Mouse (Mus musculus) kidney, postnatal 0 days (tissue): ENCODE measurements around the gene Rorb. TPM values are rescaled to one million over a fixed set of nuclear protein-coding genes. Genes with fewer than 3 reads are reported as not detected.

ENCODE experiments used
- ATAC-seq: fragments of 200-750 bp; cut with Nextera tagmentation; replicated peaks from 2 replicates; pipeline ENCODE4 v1.8.0; 2017; ENCODE audit warnings: low read depth, moderate number of reproducible peaks, moderate TSS enrichment, moderate library complexity; ENCODE audit not compliant: low FRiP score
- DNase-seq: peaks from one replicate; pipeline ENCODE4 v3.0.0-alpha.2; 2016; ENCODE audit warnings: low spot score
- H3K27ac ChIP-seq: fragments of 300-500 bp; sonication (generic); 2 replicates; pipeline ENCODE4 v1.5.1; 2014; ENCODE audit warnings: mild to moderate bottlenecking
- H3K27me3 ChIP-seq: fragments of 300-500 bp; sonication (generic); 2 replicates; pipeline ENCODE4 v1.6.1; 2014; ENCODE audit warnings: low read length, mixed read lengths; ENCODE audit not compliant: insufficient read depth
- H3K36me3 ChIP-seq: fragments of 300-500 bp; sonication (generic); 2 replicates; pipeline ENCODE4 v1.6.1; 2014; ENCODE audit warnings: low read length, mixed read lengths; ENCODE audit not compliant: insufficient read depth
- H3K4me1 ChIP-seq: fragments of 300-500 bp; sonication (generic); replicated peaks from 2 replicates; pipeline ENCODE4 v1.6.1; 2014; ENCODE audit warnings: antibody characterized with exemption, low read length, mixed read lengths; ENCODE audit not compliant: insufficient read depth
- H3K4me2 ChIP-seq: fragments of 300-500 bp; sonication (generic); 2 replicates; pipeline ENCODE4 v1.6.1; 2014; ENCODE audit warnings: mild to moderate bottlenecking, low read length, moderate library complexity, mixed read lengths
- H3K4me3 ChIP-seq: fragments of 300-500 bp; sonication (generic); replicated peaks from 2 replicates; pipeline ENCODE4 v1.5.1; 2014; ENCODE audit warnings: low read depth, low read length
- H3K9ac ChIP-seq: fragments of 300-500 bp; sonication (generic); 2 replicates; pipeline ENCODE4 v1.6.1; 2014; ENCODE audit warnings: low read depth, low read length
- H3K9me3 ChIP-seq: fragments of 300-500 bp; sonication (generic); replicated peaks from 2 replicates; pipeline ENCODE4 v1.6.1; 2016; ENCODE audit warnings: low read length, inconsistent platforms, mixed read lengths
- CTCF ChIP-seq: IDR thresholded peaks from 2 replicates; pipeline ENCODE4 v1.5.1; 2016; ENCODE audit warnings: antibody characterized with exemption, low read depth, mild to moderate bottlenecking, moderate library complexity
- WGBS: fragments of 180-500 bp; shearing (Covaris S2); extraction: QIAGEN DNeasy Blood & Tissue Kit; methylation state at CpG from one replicate; pipeline ENCODE4 v1.1.7; 2014; 5-methylcytosine and 5-hydroxymethylcytosine counted together
- polyA plus RNA-seq: library from polyadenylated mRNA; unstranded; fragments of >200 nt; fragmentation: Nextera tagmentation; extraction: Ambion mirVana; gene quantifications from 2 replicates; pipeline ENCODE4 v1.2.1, GENCODE M21; 2015

Rorb gene
- polyA plus RNA-seq, 1 experiment from 2014 or later: 0.18 TPM

DNA sequence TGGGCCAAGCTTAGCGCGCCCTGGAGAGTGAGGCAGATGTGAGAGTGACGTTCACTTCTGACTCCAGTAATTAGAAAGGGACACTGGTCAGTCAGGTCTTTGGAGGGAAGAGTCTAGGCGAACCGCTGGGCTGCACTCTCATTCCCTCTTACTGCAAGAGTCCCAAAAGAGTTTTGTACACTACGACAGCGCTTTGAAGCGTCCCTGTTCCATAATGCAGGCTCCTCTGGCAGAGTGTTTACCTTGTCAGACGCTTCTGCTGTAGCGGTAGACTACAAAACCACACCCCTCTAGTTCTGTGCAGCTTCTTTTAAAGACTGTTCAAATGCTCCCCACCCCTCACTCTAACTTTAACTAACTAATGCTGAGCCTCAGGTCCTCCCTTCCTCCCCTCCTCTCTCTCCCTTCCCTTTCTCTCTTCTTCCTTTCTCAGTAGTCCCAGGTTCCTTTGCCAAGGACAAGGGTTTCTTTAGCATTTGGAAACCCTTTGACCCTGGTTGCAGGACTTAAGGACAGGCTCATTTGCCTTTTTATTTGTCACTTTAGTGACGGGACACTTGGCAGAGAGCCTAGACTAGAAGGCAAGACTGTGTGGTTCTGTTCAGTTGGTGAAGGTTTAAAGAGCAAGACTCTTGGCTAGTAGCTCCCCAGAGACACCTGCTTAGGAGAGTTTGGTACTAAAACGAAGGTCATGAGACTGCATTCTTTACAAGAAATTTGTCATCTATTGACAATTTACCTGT is 603 bp upstream of the Rorb start:
- DNase-seq: no peak
- H3K4me1 ChIP-seq: peaks cover 8% of the 10 kb centered on the region
- no peak; the same call in 1 of the 2 replicates for ATAC-seq
- H3K9ac ChIP-seq: no peak overlapping the region
- 4% methylated on average over 12 of the region's 12 CpGs for WGBS
- H3K9me3 ChIP-seq: no peaks in the 10 kb centered on the region
- TF ChIP-seq CTCF: no peak
- H3K4me2 ChIP-seq: peak overlapping the region; percentile 83
- peak overlapping the region; percentile 43 for H3K4me3 ChIP-seq
- no peaks in the 10 kb centered on the region for H3K36me3 ChIP-seq
- H3K27ac ChIP-seq: no peak overlapping the region
- peaks cover 29% of the 10 kb centered on the region for H3K27me3 ChIP-seq

DNA sequence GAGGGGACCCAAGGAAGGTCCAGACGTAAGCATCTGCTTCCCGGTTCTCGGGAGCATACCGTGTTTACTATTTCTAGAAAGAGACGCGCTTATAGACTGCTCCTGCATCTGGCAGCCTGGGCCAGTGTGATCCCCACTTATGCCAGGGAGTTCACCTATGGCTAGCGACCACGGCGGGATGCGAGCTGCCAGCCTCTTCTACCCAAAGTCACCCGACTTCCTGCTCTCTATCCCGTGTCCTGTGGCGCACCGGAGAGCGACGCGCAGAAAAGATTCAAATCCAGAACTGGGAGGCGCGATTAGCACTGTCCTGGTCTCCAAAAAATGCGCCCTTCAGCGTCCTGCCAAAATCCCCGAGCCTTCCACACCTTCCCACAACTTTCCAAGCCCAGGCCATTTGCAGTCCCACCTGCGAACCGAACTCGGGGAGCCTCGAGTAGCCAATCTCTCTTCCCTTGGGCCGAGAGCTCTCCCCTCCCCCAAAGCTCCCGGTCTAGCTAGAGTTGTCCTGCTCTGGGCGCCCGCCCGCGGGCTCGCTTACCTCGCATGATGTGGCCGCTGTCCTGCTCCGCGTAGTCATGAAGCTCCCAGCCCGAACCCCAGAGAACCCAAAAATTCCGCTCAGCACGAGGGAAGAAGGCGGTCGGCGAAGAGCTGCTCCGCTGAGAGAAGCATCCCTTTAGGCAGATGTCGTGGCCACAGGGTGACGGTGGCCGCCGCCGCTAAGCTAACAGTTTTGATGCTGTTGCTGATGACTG is 806 bp downstream of the Rorb start:
- H3K4me2 ChIP-seq: peak overlapping the region; percentile 83
- H3K27ac ChIP-seq: no peak overlapping the region
- H3K9ac ChIP-seq: 0 out of 2 replicates have a peak overlapping the region, but pooled peaks have one; percentile 10
- peaks cover 8% of the 10 kb centered on the region for H3K4me1 ChIP-seq
- WGBS: under 1% methylated on average over 49 of the region's 49 CpGs
- no peak for TF ChIP-seq CTCF
- H3K4me3 ChIP-seq: peak overlapping the region; percentile 43
- peak; percentile 51 for DNase-seq
- ATAC-seq: peak; percentile 62; the same call in 1 of the 2 replicates
- peaks cover 29% of the 10 kb centered on the region for H3K27me3 ChIP-seq
- H3K36me3 ChIP-seq: no peaks in the 10 kb centered on the region
- no peaks in the 10 kb centered on the region for H3K9me3 ChIP-seq

GRCm38 (mm10) chr19:19108596-19109381 is 2.2 kb downstream of the Rorb start:
- Histone ChIP-seq H3K36me3 (no peaks in the 10 kb centered on the region), H3K4me2 (no peak overlapping the region)

GRCm38 (mm10) chr19:19104581-19104980 is 6.4 kb downstream of the Rorb start:
- H3K4me1 ChIP-seq: no peaks in the 10 kb centered on the region; the same call in 1 of the 2 replicates
- ATAC-seq: no peak
- H3K4me3 ChIP-seq: no peak overlapping the region
- WGBS: 92% methylated on average over 2 of the region's 2 CpGs
- H3K9ac ChIP-seq: no peak overlapping the region
- H3K4me2 ChIP-seq: no peak overlapping the region
- H3K27ac ChIP-seq: no peak overlapping the region
- TF ChIP-seq CTCF: no peak
- H3K27me3 ChIP-seq: peaks cover 19% of the 10 kb centered on the region
- H3K9me3 ChIP-seq: no peaks in the 10 kb centered on the region
- no peaks in the 10 kb centered on the region for H3K36me3 ChIP-seq
- no peak for DNase-seq

More at GRCm38 (mm10) chr19:19108596-19109381, 2.2 kb downstream of the Rorb start:
- 35% methylated on average over 13 of the region's 13 CpGs for WGBS
- H3K9me3 ChIP-seq: no peaks in the 10 kb centered on the region
- no peak for TF ChIP-seq CTCF
- peaks cover 23% of the 10 kb centered on the region for H3K27me3 ChIP-seq
- peaks cover 8% of the 10 kb centered on the region for H3K4me1 ChIP-seq
- H3K9ac ChIP-seq: no peak overlapping the region
- DNase-seq: no peak
- H3K27ac ChIP-seq: no peak overlapping the region
- H3K4me3 ChIP-seq: no peak overlapping the region
- ATAC-seq: no peak

DNA sequence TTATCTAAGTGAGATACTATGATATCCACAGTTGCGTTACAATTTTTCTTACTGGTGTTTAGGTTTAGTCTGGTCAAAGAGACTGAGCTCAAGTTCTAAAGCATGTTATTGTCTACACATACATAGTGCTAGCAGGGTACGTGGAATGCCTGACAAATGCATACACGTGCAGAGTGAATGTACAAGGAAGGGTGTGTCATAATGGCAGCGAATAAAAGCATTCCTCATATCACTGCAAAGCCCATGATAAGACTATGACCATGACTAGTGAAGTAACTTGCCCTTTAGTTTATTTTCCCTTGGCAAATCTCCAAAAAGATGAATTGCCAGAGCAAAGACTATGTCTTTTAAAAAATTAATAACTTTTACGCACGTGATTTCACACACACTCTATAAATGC is 13.8 kb downstream of the Rorb start:
- Histone ChIP-seq H3K27me3 (no peaks in the 10 kb centered on the region), H3K9ac (no peak overlapping the region), H3K4me1 (no peaks in the 10 kb centered on the region), H3K4me2 (no peak overlapping the region), H3K4me3 (no peak overlapping the region), H3K36me3 (no peaks in the 10 kb centered on the region), H3K9me3 (no peaks in the 10 kb centered on the region), H3K27ac (no peak overlapping the region)
- DNase-seq (no peak), ATAC-seq (no peak)
- 86% methylated on average over 6 of the region's 6 CpGs for WGBS
- TF ChIP-seq CTCF: no peak

DNA sequence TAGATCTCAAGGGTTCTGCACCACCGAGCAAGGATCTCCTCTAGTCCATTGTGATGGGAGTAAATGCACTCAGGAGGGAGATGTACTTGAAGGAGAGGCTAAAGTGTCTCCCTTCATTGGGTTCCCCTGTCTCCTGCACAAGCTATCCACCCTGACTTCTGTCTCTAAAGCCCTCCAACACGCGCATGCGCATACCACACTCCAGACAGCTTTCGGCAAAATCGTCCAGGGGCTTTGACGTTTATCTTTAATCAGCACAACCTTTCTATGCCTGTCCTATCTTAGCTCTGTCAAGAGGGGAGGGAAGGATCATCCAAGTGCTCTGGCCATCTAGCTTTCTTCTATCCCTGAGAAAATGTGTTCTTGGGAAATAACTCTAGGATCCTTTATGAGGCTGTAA is 21.6 kb downstream of the Rorb start:
- Histone ChIP-seq H3K4me3 (no peak overlapping the region), H3K36me3 (no peaks in the 10 kb centered on the region), H3K4me2 (no peak overlapping the region), H3K27me3 (no peaks in the 10 kb centered on the region), H3K4me1 (no peaks in the 10 kb centered on the region), H3K27ac (no peak overlapping the region), H3K9ac (no peak overlapping the region), H3K9me3 (no peaks in the 10 kb centered on the region)
- 76% methylated on average over 7 of the region's 7 CpGs for WGBS
- TF ChIP-seq CTCF: no peak
- DNase-seq: no peak
- ATAC-seq: no peak
